In the genomic region with DNA sequence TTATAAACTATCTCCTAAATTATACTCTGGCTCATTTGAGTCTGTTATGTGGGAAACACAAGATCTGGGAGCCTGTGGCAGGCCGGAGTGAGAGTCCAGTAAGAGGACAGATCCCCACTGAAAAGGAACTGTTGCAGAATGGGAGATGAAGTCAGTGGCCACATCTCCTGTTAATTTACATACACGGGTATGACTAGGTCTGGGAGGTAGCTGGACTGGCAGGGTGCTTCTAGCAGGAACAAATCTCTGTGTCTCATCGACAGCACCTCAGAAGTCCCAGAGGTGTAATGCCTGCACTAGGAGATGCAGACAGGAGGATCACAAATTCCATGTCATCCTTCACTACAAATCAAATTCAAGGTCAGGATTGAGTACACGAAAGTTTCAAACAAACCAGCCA, we compare ENCODE assay signal across 8 mouse cellular contexts. TPM values are rescaled to one million over a fixed set of nuclear protein-coding genes. Genes with fewer than 3 reads are reported as not detected.
DNase-seq lines count a peak whose midpoint lies in the region; ATAC-seq and TF ChIP-seq lines count a peak whose summit lies in the region.

No protein-coding gene starts in this region.

- no peak for DNase-seq in kidney, adult 2 months
- no peak for DNase-seq in kidney, adult 18-20 months
- DNase-seq in urinary bladder, postnatal 36 days (ENCODE audit: low spot score in 2 of 2), result no peak
- DNase-seq in urinary bladder, postnatal 4 days (ENCODE audit: low spot score in 2 of 2), result no peak
- no peak for DNase-seq in left cerebral cortex, adult 8-10 months (ENCODE audit: low spot score in 2 of 2)

- H3K27me3 ChIP-seq in kidney, adult 2 months (replicated peaks; ENCODE audit: control insufficient read depth, insufficient read depth, low read length), result no peaks in the 10 kb centered on the region
- no peaks in the 10 kb centered on the region for H3K27me3 ChIP-seq in ES-Bruce4 (ENCODE audit: control insufficient read depth, insufficient read depth, low read length, poor library complexity, severe bottlenecking)
- H3K27me3 ChIP-seq in forebrain, embryonic 16.5 days (replicated peaks; ENCODE audit: control insufficient read depth, insufficient read depth, low read length), result no peaks in the 10 kb centered on the region
- H3K27me3 ChIP-seq in liver, embryonic 15.5 days, result no peaks in the 10 kb centered on the region

- no peaks in the 10 kb centered on the region for H3K36me3 ChIP-seq in kidney, adult 2 months (ENCODE audit: control insufficient read depth, insufficient read depth, low read length)
- H3K36me3 ChIP-seq in ES-Bruce4 (ENCODE audit: control insufficient read depth, insufficient read depth, low read length, poor library complexity, severe bottlenecking), result peaks cover 15% of the 10 kb centered on the region; the same call in 1 of the 2 replicates
- H3K36me3 ChIP-seq in forebrain, embryonic 16.5 days (ENCODE audit: control insufficient read depth, insufficient read depth), result no peaks in the 10 kb centered on the region
- peaks cover 30% of the 10 kb centered on the region for H3K36me3 ChIP-seq in liver, embryonic 15.5 days (replicated peaks)

- H3K9ac ChIP-seq in ES-Bruce4 (ENCODE audit: low read depth, poor library complexity, severe bottlenecking), result peak overlapping the region; percentile 69
- H3K9ac ChIP-seq in forebrain, embryonic 16.5 days (replicated peaks; ENCODE audit: low read depth, low read length), result no peak overlapping the region
- no peak overlapping the region for H3K9ac ChIP-seq in liver, embryonic 15.5 days

- TF ChIP-seq EP300 in ES-Bruce4 (IDR thresholded peaks at IDR 0.05; ENCODE audit: insufficient read depth, low read depth, low read length), result no peak

- peaks cover 8% of the 10 kb centered on the region; the same call in 1 of the 2 replicates for H3K4me1 ChIP-seq in kidney, adult 2 months (ENCODE audit: control insufficient read depth, insufficient read depth, low read length)
- H3K4me1 ChIP-seq in ES-Bruce4 (ENCODE audit: control insufficient read depth, insufficient read depth, low read length), result no peaks in the 10 kb centered on the region
- peaks cover 16% of the 10 kb centered on the region for H3K4me1 ChIP-seq in forebrain, embryonic 16.5 days (replicated peaks; ENCODE audit: control insufficient read depth, insufficient read depth, low read length)
- peaks cover 26% of the 10 kb centered on the region for H3K4me1 ChIP-seq in liver, embryonic 15.5 days (replicated peaks)

- no peaks in the 10 kb centered on the region for H3K9me3 ChIP-seq in ES-Bruce4 (replicated peaks; ENCODE audit: control insufficient read depth, insufficient read depth, low read length, poor library complexity, severe bottlenecking)
- no peaks in the 10 kb centered on the region for H3K9me3 ChIP-seq in forebrain, embryonic 16.5 days (ENCODE audit: control insufficient read depth, low read length)
- no peaks in the 10 kb centered on the region for H3K9me3 ChIP-seq in liver, embryonic 15.5 days (replicated peaks)

- WGBS in kidney, adult 2 months, result 49% methylated on average over 4 of the region's 4 CpGs
- 64% methylated on average over 4 of the region's 4 CpGs for WGBS in forebrain, embryonic 16.5 days
- 60% methylated on average over 4 of the region's 4 CpGs for WGBS in liver, embryonic 15.5 days (ENCODE audit: insufficient replicate concordance)

- peak overlapping the region; percentile 76 for H3K27ac ChIP-seq in kidney, adult 2 months (ENCODE audit: insufficient read depth, low read depth, low read length)
- H3K27ac ChIP-seq in ES-Bruce4 (ENCODE audit: insufficient read depth, low read length), result peak overlapping the region; percentile 84
- no peak overlapping the region for H3K27ac ChIP-seq in forebrain, embryonic 16.5 days (ENCODE audit: low read length)
- no peak overlapping the region for H3K27ac ChIP-seq in liver, embryonic 15.5 days (replicated peaks)

- no peak for ATAC-seq in forebrain, embryonic 16.5 days
- no peak for ATAC-seq in liver, embryonic 15.5 days (ENCODE audit: insufficient read depth)

- H3K4me2 ChIP-seq in forebrain, embryonic 16.5 days (ENCODE audit: low read length), result peak overlapping the region; percentile 79
- H3K4me2 ChIP-seq in liver, embryonic 15.5 days, result peak overlapping the region; percentile 93; the same call in 1 of the 2 replicates

- no peak for TF ChIP-seq CTCF in kidney, adult 2 months (conservative IDR thresholded peaks at IDR 0.05; ENCODE audit: insufficient read depth, insufficient read length, low read depth, low read length)
- no peak for TF ChIP-seq CTCF in ES-Bruce4 (IDR thresholded peaks at IDR 0.05; ENCODE audit: low read depth, low read length)

- TF ChIP-seq POLR2A in kidney, adult 2 months (IDR thresholded peaks at IDR 0.05; ENCODE audit: low read depth, low read length), result no peak
- no peak for TF ChIP-seq POLR2A in ES-Bruce4 (IDR thresholded peaks at IDR 0.05; ENCODE audit: insufficient read depth, low read length)

- peak overlapping the region; percentile 93; the same call in 1 of the 2 replicates for H3K4me3 ChIP-seq in kidney, adult 2 months (ENCODE audit: insufficient read depth, low read depth, low read length)
- peak overlapping the region; percentile 83 for H3K4me3 ChIP-seq in ES-Bruce4 (ENCODE audit: low read depth, low read length)
- H3K4me3 ChIP-seq in forebrain, embryonic 16.5 days (replicated peaks; ENCODE audit: low read length), result no peak overlapping the region
- H3K4me3 ChIP-seq in liver, embryonic 15.5 days (replicated peaks), result no peak overlapping the region

RNA-seq across cellular contexts. Expression of gene Cc2d1b, which starts 1.2 kb away (rescaled TPM):
- polyA plus RNA-seq in kidney, adult 2 months (2012; rRNA removed), result 26.4 and 29.2 TPM in 2 replicates
- polyA plus RNA-seq in ES-Bruce4 (2011; ENCODE audit: insufficient read depth, insufficient read length, low read depth, missing spikeins), result 47.8 and 49.0 TPM in 2 replicates
- 19.3 and 21.6 TPM in 2 replicates for polyA plus RNA-seq in forebrain, embryonic 16.5 days (2015; fragmentation: Nextera tagmentation; extraction: Ambion mirVana)
- 9.0 and 9.1 TPM in 2 replicates for polyA plus RNA-seq in liver, embryonic 15.5 days (2015; fragmentation: Nextera tagmentation; extraction: Ambion mirVana)
- total RNA-seq in left cerebral cortex, adult 8-10 months (2022), result 10 to 100 TPM; 32.5 to 46.2 (median 38.3) TPM

RNA-seq across cellular contexts. Expression of gene Orc1, which starts 39.4 kb away (rescaled TPM):
- polyA plus RNA-seq in kidney, adult 2 months (2012; rRNA removed), result 0.13 TPM in 1 of 2 replicates, not detected in the other
- polyA plus RNA-seq in ES-Bruce4 (2011; ENCODE audit: insufficient read depth, insufficient read length, low read depth, missing spikeins), result 69.3 and 71.1 TPM in 2 replicates
- 2.4 and 3.9 TPM in 2 replicates for polyA plus RNA-seq in forebrain, embryonic 16.5 days (2015; fragmentation: Nextera tagmentation; extraction: Ambion mirVana)
- polyA plus RNA-seq in liver, embryonic 15.5 days (2015; fragmentation: Nextera tagmentation; extraction: Ambion mirVana), result 18.0 and 20.1 TPM in 2 replicates
- total RNA-seq in left cerebral cortex, adult 8-10 months (2022), result under 1 TPM in 2 of 4 experiments, not detected in 2; 0.11 TPM

RNA-seq across cellular contexts. Expression of gene Prpf38a, which starts 39.5 kb away (rescaled TPM):
- 3.7 and 5.5 TPM in 2 replicates for polyA plus RNA-seq in kidney, adult 2 months (2012; rRNA removed)
- 119 and 121 TPM in 2 replicates for polyA plus RNA-seq in ES-Bruce4 (2011; ENCODE audit: insufficient read depth, insufficient read length, low read depth, missing spikeins)
- 90.6 and 97.2 TPM in 2 replicates for polyA plus RNA-seq in forebrain, embryonic 16.5 days (2015; fragmentation: Nextera tagmentation; extraction: Ambion mirVana)
- 36.2 and 39.4 TPM in 2 replicates for polyA plus RNA-seq in liver, embryonic 15.5 days (2015; fragmentation: Nextera tagmentation; extraction: Ambion mirVana)
- 10 to 100 TPM; 26.3 to 31.4 (median 27.2) TPM for total RNA-seq in left cerebral cortex, adult 8-10 months (2022)

Comparison
In these comparisons a context has a peak if more than half of its experiments do, and no peak if none do; other contexts are left out.
1. H3K27ac ChIP-seq: peak in kidney, adult 2 months (single experiment) and ES-Bruce4 (single experiment); none in forebrain, embryonic 16.5 days (single experiment) and liver, embryonic 15.5 days (single experiment).
2. H3K4me3 ChIP-seq: peak in kidney, adult 2 months (single experiment) and ES-Bruce4 (single experiment); none in forebrain, embryonic 16.5 days (single experiment) and liver, embryonic 15.5 days (single experiment).